Mouse (Mus musculus) skeletal muscle tissue, adult 2 months (tissue): ENCODE data around the gene Rnase11.
"Not testable (repeated sequence)": the region's sequence is repeated elsewhere in the genome, so short reads cannot be mapped to it uniquely, and the experiment has no call there.

Experiments used
- DNase-seq: peaks from one replicate; pipeline ENCODE4 v3.0.0-alpha.2; 2012; ENCODE audit warnings: low read depth, low spot score

Rnase11 gene

GRCm38 (mm10) chr14:51081035-51081434, 31.1 kb upstream of the Rnase11 start:
- DNase-seq = no peak

- no peak for DNase-seq
These were observed 29.2 kb upstream of the Rnase11 start for GRCm38 (mm10) chr14:51079180-51079579.

- no peak for DNase-seq
These were observed 24.4 kb upstream of the Rnase11 start, which contains the start of gene Olfr750 for GRCm38 (mm10) chr14:51074335-51074734. Gene Olfr750, minus strand, starts transcription at chr14:51074435.

GRCm38 (mm10) chr14:51069617-51070016, 19.7 kb upstream of the Rnase11 start:
- DNase-seq = no peak

GRCm38 (mm10) chr14:51068956-51069355, 19.0 kb upstream of the Rnase11 start:
- no peak for DNase-seq

GRCm38 (mm10) chr14:51060761-51061160, 10.8 kb upstream of the Rnase11 start:
- DNase-seq = no peak

GRCm38 (mm10) chr14:51057401-51057831, 7.5 kb upstream of the Rnase11 start, which contains the start of gene Rnase12:
Gene Rnase12, minus strand, starts transcription at chr14:51057661.
- no peak for DNase-seq

- DNase-seq = no peak
These were observed 4.6 kb upstream of the Rnase11 start for GRCm38 (mm10) chr14:51054243-51055237.

- no peak for DNase-seq
These were observed 3.2 kb upstream of the Rnase11 start for GRCm38 (mm10) chr14:51053176-51053575.

GRCm38 (mm10) chr14:51051941-51052340, 2.0 kb upstream of the Rnase11 start:
- DNase-seq = no peak

- DNase-seq = no peak
These were observed 2.1 kb downstream of the Rnase11 start for GRCm38 (mm10) chr14:51047846-51048245.

- DNase-seq = no peak
These were observed 8.2 kb downstream of the Rnase11 start, which contains the start of gene Rnase9 for GRCm38 (mm10) chr14:51041769-51042168. Gene Rnase9, minus strand, starts transcription at chr14:51041869.

- no peak for DNase-seq
These were observed 13.7 kb downstream of the Rnase11 start for GRCm38 (mm10) chr14:51036214-51036613.

GRCm38 (mm10) chr14:51035206-51035605, 14.8 kb downstream of the Rnase11 start:
- DNase-seq = no peak

GRCm38 (mm10) chr14:51027387-51028155, 22.4 kb downstream of the Rnase11 start:
- DNase-seq = no peak

GRCm38 (mm10) chr14:51026391-51027133, 23.4 kb downstream of the Rnase11 start:
- peak; percentile 57 for DNase-seq

GRCm38 (mm10) chr14:51024820-51025219, 25.1 kb downstream of the Rnase11 start:
- no peak for DNase-seq

- DNase-seq = no peak
These were observed 26.5 kb downstream of the Rnase11 start for GRCm38 (mm10) chr14:51023457-51023856.

- peak; percentile 49 for DNase-seq
These were observed 32.7 kb downstream of the Rnase11 start for GRCm38 (mm10) chr14:51017256-51017655.

GRCm38 (mm10) chr14:51015780-51016179, 34.2 kb downstream of the Rnase11 start:
- no peak for DNase-seq

GRCm38 (mm10) chr14:51014724-51015123, 35.2 kb downstream of the Rnase11 start:
- DNase-seq = not testable (repeated sequence)
